Mouse (Mus musculus) myocyte (in vitro differentiated cells): Measurements from ENCODE around the gene Ina. TPM values are rescaled to one million over a fixed set of nuclear protein-coding genes. Genes with fewer than 3 reads are reported as not detected.

Experiments used
- H3K27me3 ChIP-seq: one replicate; pipeline ENCODE4 v1.6.1; 2011; ENCODE audit not compliant: control insufficient read depth, insufficient read depth, insufficient read length
- H3K36me3 ChIP-seq: one replicate; pipeline ENCODE4 v1.6.1; 2011; ENCODE audit not compliant: control insufficient read depth, insufficient read depth
- H3K4me2 ChIP-seq: one replicate; pipeline ENCODE4 v1.6.1; 2011; ENCODE audit warnings: low read depth, control low read depth
- H3K4me3 ChIP-seq: one replicate; pipeline ENCODE4 v1.5.1; 2011; ENCODE audit warnings: mild to moderate bottlenecking, control low read depth, moderate library complexity
- H3K79me2 ChIP-seq: one replicate; pipeline ENCODE4 v1.6.1; 2011; ENCODE audit not compliant: control insufficient read depth, insufficient read depth
- H3ac ChIP-seq: one replicate; pipeline ENCODE4 v1.6.1; 2011; ENCODE audit not compliant: control insufficient read depth, insufficient read length
- CEBPB ChIP-seq: IDR thresholded peaks from 2 replicates; pipeline ENCODE4 v1.6.1; 2011; ENCODE audit warnings: mild to moderate bottlenecking, moderate library complexity; ENCODE audit not compliant: poor library complexity, insufficient read depth, severe bottlenecking
- E2F4 ChIP-seq: IDR thresholded peaks from one replicate; pipeline ENCODE4 v1.6.1; 2011; ENCODE audit warnings: mild to moderate bottlenecking, control low read depth, moderate library complexity; ENCODE audit not compliant: insufficient read depth
- MAX ChIP-seq: IDR thresholded peaks from one replicate; pipeline ENCODE4 v1.6.1; 2011; ENCODE audit warnings: low read depth, mild to moderate bottlenecking, control low read depth
- MYOD1 ChIP-seq, 3 experiments: IDR thresholded peaks; one replicate each; pipeline ENCODE4 v1.6.1; 2011; ENCODE audit warnings: control low read depth in 2 of 3, low read depth in 2 of 3, mild to moderate bottlenecking in 2 of 3, moderate library complexity in 1 of 3; ENCODE audit not compliant: insufficient read length in 2 of 3, control insufficient read depth in 1 of 3
- MYOG ChIP-seq, 3 experiments: IDR thresholded peaks; one replicate each; pipeline ENCODE4 v1.6.1; 2011; ENCODE audit warnings: control low read depth in 2 of 3, low read depth in 2 of 3, mild to moderate bottlenecking in 2 of 3; ENCODE audit not compliant: insufficient read length in 2 of 3, control insufficient read depth in 1 of 3, insufficient read depth in 1 of 3
- POLR2A ChIP-seq: IDR thresholded peaks from one replicate; pipeline ENCODE4 v1.6.1; 2011; ENCODE audit warnings: low read depth, mild to moderate bottlenecking, control low read depth, moderate library complexity; ENCODE audit not compliant: insufficient read length
- POLR2AphosphoS2 ChIP-seq: IDR thresholded peaks from one replicate; pipeline ENCODE4 v1.6.1; 2011; ENCODE audit warnings: low read depth, control low read depth; ENCODE audit not compliant: insufficient read length
- REST ChIP-seq: IDR thresholded peaks from one replicate; pipeline ENCODE4 v1.6.1; 2011; ENCODE audit warnings: mild to moderate bottlenecking, control low read depth, moderate library complexity; ENCODE audit not compliant: insufficient read depth, insufficient read length
- SRF ChIP-seq: IDR thresholded peaks from one replicate; pipeline ENCODE4 v1.6.1; 2011; ENCODE audit warnings: low read depth; ENCODE audit not compliant: control insufficient read depth, insufficient read length
- TCF12 ChIP-seq: IDR thresholded peaks from one replicate; pipeline ENCODE4 v1.6.1; 2011; ENCODE audit warnings: mild to moderate bottlenecking, control low read depth; ENCODE audit not compliant: poor library complexity, insufficient read depth, severe bottlenecking
- TCF3 ChIP-seq: IDR thresholded peaks from one replicate; pipeline ENCODE4 v1.6.1; 2011; ENCODE audit warnings: low read depth, control low read depth; ENCODE audit not compliant: insufficient read length
- USF1 ChIP-seq: IDR thresholded peaks from one replicate; pipeline ENCODE4 v1.6.1; 2011; ENCODE audit warnings: low read depth, mild to moderate bottlenecking, control low read depth, moderate library complexity
- polyA plus RNA-seq: library from polyadenylated mRNA; unstranded; fragments of >200 nt; fragmentation: generic; extraction: Trizol; gene quantifications from one replicate; pipeline ENCODE4 v1.2.1, GENCODE M21; 2012; ENCODE audit warnings: missing spikeins

Ina gene
- polyA plus RNA-seq, 1 experiment = not detected

DNA sequence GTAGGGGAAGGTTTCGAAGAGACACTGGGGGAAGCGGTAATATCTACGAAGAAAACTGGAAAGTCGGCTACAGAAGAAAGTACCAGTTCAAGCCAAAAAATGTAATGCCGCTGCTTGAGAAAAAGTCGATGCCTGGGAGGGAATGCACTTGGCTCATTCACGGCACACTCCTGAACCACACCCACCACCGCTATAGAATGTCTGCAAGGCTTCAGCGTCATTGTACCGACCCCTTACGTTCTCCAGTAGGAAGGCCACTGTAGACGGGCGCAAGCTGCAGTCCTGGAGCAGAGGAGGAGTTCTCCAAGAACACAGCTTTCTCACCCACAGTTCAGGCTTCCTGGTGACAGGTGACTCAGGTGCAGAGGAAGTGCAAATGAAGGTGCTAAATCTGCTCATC is 9.0 kb downstream of the Ina start:
- Histone ChIP-seq H3K4me2 (no peak overlapping the region), H3K4me3 (no peak overlapping the region), H3K36me3 (no peaks in the 10 kb centered on the region), H3K27me3 (peaks cover 10% of the 10 kb centered on the region), H3K79me2 (no peaks in the 10 kb centered on the region), H3ac (no peak overlapping the region)
- TF ChIP-seq POLR2AphosphoS2 = no peak
- TF ChIP-seq MAX = no peak
- TF ChIP-seq MYOD1 (IDR thresholded peaks at IDR 0.05; ENCODE audit: control insufficient read depth in 1 of 3, insufficient read length in 2 of 3, low read depth in 2 of 3) = no peak
- TF ChIP-seq USF1 = no peak
- no peak for TF ChIP-seq REST
- TF ChIP-seq E2F4 = no peak
- no peak for TF ChIP-seq TCF3
- TF ChIP-seq SRF = no peak
- no peak for TF ChIP-seq MYOG (IDR thresholded peaks at IDR 0.05; ENCODE audit: control insufficient read depth in 1 of 3, insufficient read depth in 1 of 3, insufficient read length in 2 of 3, low read depth in 2 of 3)
- TF ChIP-seq POLR2A = no peak
- no peak for TF ChIP-seq CEBPB
- no peak for TF ChIP-seq TCF12

DNA sequence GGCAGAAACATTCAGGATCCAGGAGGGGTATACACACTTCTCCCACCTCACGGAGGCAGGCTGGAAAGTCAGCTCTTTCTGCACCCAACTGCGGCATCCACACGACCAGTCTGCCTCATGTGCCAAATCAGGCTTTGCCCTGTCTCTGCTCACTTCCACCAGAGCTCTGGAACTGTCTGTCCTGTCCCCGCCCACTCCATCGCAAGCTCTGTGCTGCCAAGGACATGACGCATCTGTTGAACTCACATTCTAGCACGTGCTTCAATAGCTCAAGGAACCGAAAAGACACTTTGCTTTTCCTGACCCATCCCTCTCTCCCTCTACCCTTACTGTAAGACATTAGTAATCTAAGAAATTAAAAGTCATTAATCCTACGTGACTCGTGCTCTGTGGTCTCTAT is 10.5 kb downstream of the Ina start:
- no peaks in the 10 kb centered on the region for H3K27me3 ChIP-seq
- H3K79me2 ChIP-seq = no peaks in the 10 kb centered on the region
- H3K36me3 ChIP-seq = no peaks in the 10 kb centered on the region
- no peak overlapping the region for H3K4me3 ChIP-seq
- H3K4me2 ChIP-seq = no peak overlapping the region
- TF ChIP-seq MYOD1 (IDR thresholded peaks at IDR 0.05; ENCODE audit: control insufficient read depth in 1 of 3, insufficient read length in 2 of 3, low read depth in 2 of 3) = no peak
- no peak for TF ChIP-seq MYOG (IDR thresholded peaks at IDR 0.05; ENCODE audit: control insufficient read depth in 1 of 3, insufficient read depth in 1 of 3, insufficient read length in 2 of 3, low read depth in 2 of 3)
- no peak for TF ChIP-seq POLR2AphosphoS2
- TF ChIP-seq MAX = no peak
- TF ChIP-seq USF1 = no peak
- TF ChIP-seq TCF12 = no peak
- no peak for TF ChIP-seq REST
- no peak for TF ChIP-seq E2F4
- TF ChIP-seq SRF = no peak
- no peak for TF ChIP-seq POLR2A
- TF ChIP-seq TCF3 = no peak
- TF ChIP-seq CEBPB = no peak
- H3ac ChIP-seq = no peak overlapping the region

DNA sequence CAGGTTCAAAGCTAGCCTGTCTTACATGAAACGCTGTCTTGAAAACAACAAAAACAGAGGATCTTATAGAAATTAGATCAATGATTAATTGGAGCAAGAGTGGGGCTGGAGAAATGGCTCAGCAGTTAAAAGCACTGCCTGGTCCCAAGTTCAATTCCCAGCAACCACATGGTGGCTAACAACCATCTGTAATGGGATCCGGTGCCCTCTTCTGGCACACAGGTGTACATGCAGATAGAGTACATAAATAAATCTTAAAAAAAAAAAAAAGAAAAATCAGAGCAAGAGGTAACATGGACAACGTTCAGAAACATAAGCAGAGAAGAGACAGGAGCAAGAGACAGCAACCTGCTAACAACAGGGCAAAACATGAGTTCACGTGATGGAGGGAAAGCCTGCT is 12.0 kb downstream of the Ina start:
- no peak overlapping the region for H3ac ChIP-seq
- TF ChIP-seq SRF (no peak), E2F4 (no peak), MYOG (IDR thresholded peaks at IDR 0.05; ENCODE audit: control insufficient read depth in 1 of 3, insufficient read depth in 1 of 3, insufficient read length in 2 of 3, low read depth in 2 of 3) (no peak), REST (no peak), MAX (no peak), TCF3 (no peak), POLR2A (no peak), POLR2AphosphoS2 (no peak), CEBPB (no peak), USF1 (no peak), TCF12 (no peak), MYOD1 (IDR thresholded peaks at IDR 0.05; ENCODE audit: control insufficient read depth in 1 of 3, insufficient read length in 2 of 3, low read depth in 2 of 3) (no peak)

DNA sequence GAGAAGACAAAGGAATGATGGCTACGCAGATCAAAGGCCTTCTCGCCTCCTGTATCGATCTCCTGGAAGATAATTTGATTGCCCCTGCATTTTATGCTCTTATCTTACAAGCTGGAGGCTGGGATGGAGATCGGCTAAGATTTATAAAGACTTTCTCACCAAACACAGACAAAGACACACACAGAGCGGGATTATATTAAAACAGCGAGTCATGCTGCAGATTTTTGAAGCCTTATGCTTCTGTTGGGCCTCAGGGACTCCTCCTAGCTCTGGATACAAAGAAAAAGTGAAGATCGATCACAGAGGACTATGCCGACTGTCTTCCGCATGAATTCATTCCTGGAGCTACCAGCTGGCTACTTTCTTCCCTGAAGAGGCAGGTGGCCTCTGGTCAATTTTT is 15.3 kb downstream of the Ina start:
- Histone ChIP-seq H3K4me2 (no peak overlapping the region), H3K4me3 (no peak overlapping the region)

More for the DNA sequence above, 12.0 kb downstream of the Ina start:
- H3K4me2 ChIP-seq = no peak overlapping the region
- no peaks in the 10 kb centered on the region for H3K79me2 ChIP-seq
- no peak overlapping the region for H3K4me3 ChIP-seq
- H3K36me3 ChIP-seq = no peaks in the 10 kb centered on the region
- no peaks in the 10 kb centered on the region for H3K27me3 ChIP-seq

DNA sequence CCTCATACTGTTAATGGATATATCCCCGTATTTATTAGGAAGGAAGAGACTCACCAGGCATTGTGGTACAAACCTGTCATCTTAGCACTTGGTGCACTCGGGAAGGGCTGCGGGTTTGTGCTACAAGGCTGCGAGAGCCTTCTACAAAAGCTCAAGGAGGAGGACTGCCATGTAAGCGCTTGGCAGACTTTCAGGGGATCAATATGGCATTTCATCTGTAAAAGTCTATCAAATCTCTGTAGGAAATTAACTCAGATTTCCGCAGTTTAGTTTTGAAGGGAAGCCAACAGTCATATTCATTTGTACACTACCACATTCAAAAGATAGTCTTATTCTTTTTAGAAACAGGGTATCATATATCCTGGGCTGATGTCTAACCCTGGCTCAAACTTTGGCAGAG is 17.3 kb downstream of the Ina start:
- Histone ChIP-seq H3ac (no peak overlapping the region), H3K4me3 (no peak overlapping the region), H3K79me2 (no peaks in the 10 kb centered on the region), H3K27me3 (no peaks in the 10 kb centered on the region), H3K36me3 (peaks cover 14% of the 10 kb centered on the region), H3K4me2 (no peak overlapping the region)
- no peak for TF ChIP-seq CEBPB
- TF ChIP-seq REST = no peak
- TF ChIP-seq MYOD1 (IDR thresholded peaks at IDR 0.05; ENCODE audit: control insufficient read depth in 1 of 3, insufficient read length in 2 of 3, low read depth in 2 of 3) = no peak
- no peak for TF ChIP-seq POLR2A
- TF ChIP-seq TCF3 = no peak
- no peak for TF ChIP-seq E2F4
- TF ChIP-seq SRF = no peak
- no peak for TF ChIP-seq MAX
- no peak for TF ChIP-seq POLR2AphosphoS2
- TF ChIP-seq USF1 = no peak
- no peak for TF ChIP-seq TCF12
- TF ChIP-seq MYOG (IDR thresholded peaks at IDR 0.05; ENCODE audit: control insufficient read depth in 1 of 3, insufficient read depth in 1 of 3, insufficient read length in 2 of 3, low read depth in 2 of 3) = no peak

More for the DNA sequence above, 15.3 kb downstream of the Ina start:
- Histone ChIP-seq H3K27me3 (no peaks in the 10 kb centered on the region), H3ac (no peak overlapping the region), H3K79me2 (no peaks in the 10 kb centered on the region), H3K36me3 (peaks cover 9% of the 10 kb centered on the region)
- no peak for TF ChIP-seq SRF
